Mouse (Mus musculus) cerebellum, adult 9-10 months (tissue): ENCODE measurements around the gene Cbln3.

Source experiments
- DNase-seq: peaks from one replicate; pipeline ENCODE4 v3.0.0; 2022

Gene Cbln3

DNA sequence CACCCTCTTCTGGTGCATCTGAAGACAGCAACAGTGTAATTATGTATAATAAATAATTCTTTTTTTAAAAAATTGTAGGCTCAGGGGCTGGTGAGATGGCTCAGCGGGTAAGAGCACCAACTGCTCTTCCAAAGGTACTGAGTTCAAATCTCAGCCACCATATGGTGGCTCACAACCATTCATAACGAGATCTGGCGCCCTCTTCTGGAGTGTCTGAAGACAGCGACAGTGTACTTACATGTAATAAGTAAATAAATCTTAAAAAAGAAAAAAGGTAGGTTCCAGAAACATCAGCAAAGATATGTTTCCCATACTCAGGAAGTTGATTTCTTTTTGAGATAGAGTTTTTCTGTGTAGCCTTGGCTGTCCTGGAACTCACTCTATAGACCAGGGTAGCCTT is 41.4 kb downstream of the Cbln3 start:
- DNase-seq, result no peak

DNA sequence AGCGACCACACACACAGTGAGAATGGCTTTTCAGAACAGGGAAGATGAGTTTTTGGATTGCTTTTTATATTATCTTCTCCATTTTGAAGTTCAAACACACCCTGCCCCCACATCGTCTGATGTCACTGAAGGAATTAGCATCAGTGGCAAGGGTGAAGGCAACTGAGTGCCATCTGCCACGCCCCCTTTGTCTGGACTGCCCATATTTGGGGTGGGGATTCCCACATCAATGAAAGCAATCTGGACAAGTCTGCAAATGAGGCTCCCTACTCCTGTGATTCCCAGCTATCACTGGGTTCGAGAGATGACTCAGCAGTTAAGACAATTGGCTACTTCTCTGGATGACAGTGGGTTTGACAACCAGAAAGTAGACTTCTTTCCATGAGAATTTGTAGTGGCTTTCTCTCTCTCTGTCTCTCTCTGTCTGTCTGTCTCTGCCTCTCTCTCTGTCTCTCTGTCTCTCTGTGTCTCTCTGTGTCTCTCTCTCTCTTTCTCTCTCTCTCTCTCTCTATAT is 43.3 kb downstream of the Cbln3 start:
- no peak for DNase-seq

DNA sequence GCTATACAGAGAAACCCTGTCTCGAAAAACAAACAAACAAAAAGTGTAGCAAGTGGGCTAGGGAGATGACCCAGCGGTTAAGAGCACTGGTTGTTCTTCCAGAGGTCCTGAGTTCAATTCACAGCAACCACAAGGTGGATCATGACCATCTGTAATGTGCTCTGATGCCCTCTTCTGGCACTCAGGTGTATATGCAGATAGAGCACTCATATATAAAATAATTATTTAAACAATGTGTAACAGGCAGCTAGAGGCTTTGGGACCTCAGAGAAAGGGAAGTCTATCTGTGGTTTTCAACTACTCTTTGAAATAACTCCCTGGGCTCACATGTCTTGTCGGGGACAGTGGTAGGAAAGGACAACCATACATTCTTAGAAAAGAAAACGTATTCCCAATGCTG is 45.5 kb downstream of the Cbln3 start:
- DNase-seq, result no peak

DNA sequence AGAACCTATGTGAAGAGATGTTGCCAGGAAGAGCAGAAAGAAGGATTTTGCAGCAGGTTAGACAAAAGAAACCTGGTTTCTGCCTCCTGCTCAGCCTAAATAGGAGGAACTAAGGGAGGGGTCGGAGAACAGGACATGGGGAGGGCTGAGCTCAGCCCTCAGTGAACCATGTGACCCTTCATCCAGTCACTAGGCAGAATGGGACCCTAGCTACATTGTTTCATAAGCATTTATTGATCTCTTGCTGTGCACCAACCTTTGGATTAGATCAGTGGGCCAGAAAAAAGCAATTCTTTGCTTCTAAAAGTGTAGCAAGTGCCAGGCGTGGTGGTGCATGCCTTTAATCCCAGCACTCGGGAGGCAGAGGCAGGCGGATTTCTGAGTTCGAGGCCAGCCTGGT is 45.9 kb downstream of the Cbln3 start:
- no peak for DNase-seq

DNA sequence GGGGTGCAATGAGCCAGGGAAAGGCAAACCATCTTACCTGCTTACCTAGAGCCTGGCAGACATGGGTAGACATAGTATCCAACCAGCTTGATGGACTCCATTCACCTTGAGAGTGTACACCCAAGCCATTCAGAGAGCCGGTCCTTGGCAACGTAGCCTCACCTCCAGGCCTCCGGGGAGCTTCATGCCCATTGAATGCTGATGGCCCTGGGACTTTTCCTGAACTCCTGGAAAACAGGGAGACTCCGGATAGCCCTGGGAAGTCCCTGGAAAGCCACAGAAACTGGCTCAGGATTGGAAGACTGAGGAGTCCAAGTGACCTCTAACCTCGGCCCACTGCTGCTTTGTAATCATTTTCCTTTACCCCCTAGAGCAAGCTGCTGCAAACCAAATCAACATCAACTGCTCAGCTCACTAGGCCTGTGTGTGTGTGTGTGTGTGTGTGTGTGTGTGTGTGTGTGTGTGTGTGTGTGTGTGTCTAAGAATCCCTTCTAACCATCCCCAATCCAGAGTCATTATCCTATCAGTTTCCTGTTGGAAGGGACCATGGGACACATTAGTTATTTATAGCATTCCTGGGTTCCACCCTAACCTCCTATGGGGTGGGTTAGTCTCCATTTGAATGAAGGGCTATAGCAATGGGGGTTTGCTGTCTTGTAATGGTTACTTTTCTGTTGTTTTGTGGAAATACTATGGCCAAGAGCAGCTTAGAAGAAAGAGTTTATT is 49.2 kb downstream of the Cbln3 start:
- no peak for DNase-seq

DNA sequence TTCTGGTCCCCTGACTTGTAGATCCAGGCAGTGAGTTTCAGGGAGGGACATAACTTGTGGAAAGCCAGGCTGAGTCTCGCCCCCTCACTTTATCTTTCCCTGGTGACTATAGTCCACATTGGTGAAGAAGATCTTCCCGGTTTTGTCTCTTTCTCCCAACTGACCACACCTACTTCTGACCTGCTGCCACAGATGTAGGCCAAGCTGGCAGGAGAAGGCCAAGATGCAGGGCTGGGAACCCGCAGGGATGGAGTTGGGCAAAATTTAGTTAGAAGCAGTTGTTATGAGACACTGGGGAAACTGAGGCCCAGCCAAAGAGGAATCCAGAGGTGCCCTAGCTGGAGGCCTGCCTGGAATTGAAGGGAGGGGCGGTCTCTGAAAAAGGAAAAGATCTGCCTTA is 51.1 kb downstream of the Cbln3 start:
- DNase-seq, result no peak

DNA sequence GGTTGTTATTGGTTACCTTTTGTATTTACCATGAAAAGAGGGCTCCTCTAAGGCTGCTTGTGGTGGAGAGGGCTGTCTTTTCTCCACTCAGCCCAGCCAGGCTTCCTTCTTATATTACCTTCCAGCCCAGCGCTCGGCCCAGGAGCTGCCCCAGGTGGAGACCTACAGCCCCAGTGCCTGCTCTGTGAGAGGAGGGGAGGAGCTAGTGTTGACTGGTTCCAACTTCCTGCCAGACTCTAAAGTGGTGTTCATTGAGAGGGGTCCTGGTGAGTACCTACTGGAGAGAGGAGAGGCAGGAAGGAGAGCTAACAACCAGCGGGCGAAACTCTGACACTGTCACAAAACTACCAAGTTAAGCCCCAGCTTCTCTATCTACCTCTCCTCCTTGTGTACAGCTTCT is 53.9 kb downstream of the Cbln3 start:
- no peak for DNase-seq

DNA sequence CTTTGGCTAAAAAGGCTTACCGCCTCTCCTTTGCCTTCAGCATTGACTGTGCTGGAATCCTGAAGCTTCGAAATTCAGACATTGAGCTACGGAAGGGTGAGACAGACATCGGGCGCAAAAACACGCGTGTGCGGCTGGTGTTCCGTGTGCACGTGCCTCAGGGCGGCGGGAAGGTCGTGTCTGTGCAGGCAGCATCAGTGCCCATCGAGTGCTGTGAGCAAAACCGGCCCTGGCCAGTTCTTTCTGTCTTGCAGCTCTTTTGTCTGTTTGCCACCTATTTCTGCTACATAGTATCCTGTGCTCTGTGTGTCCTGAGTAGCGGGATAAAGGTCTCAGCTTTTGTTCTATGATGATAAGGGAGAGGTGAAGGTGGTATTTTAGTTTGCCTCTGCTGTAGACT is 54.3 kb downstream of the Cbln3 start:
- no peak for DNase-seq
